Comparison of ENCODE assay signal across 10 mouse cellular contexts in genomic region chr7:28956270-28956669, GRCm38 (mm10). TPM values are rescaled to one million over a fixed set of nuclear protein-coding genes. Genes with fewer than 3 reads are reported as not detected.
A peak's percentile ranks its signal among the peaks of the same experiment; 100 is the strongest.
DNase-seq lines count a peak whose midpoint lies in the region; ATAC-seq and TF ChIP-seq lines count a peak whose summit lies in the region.
"Had no signal": no experiment of that assay in that cellular context is flagged by ENCODE, and none has a peak within 500 bp of the region (broad histone marks: within the 10 kb centered on the region; RNA-seq: fewer than 3 reads in every experiment).

No protein-coding gene starts in this region.

- H3K36me3 ChIP-seq in intestine, embryonic 14.5 days (ENCODE audit: control insufficient read depth, insufficient read depth, low read length) = 0 out of 2 replicates have a peak, but pooled peaks cover 9% of the 10 kb centered on the region
- H3K36me3 ChIP-seq in intestine, embryonic 16.5 days (ENCODE audit: control insufficient read depth, insufficient read depth, low read length) = no peaks in the 10 kb centered on the region
- H3K36me3 ChIP-seq in C2C12 (ENCODE audit: control insufficient read depth, insufficient read depth) = peaks cover 24% of the 10 kb centered on the region
- H3K36me3 ChIP-seq in liver, embryonic 13.5 days = peaks cover 23% of the 10 kb centered on the region; the same call in 1 of the 2 replicates
- H3K36me3 ChIP-seq in forebrain, embryonic 10.5 days (replicated peaks) = peaks cover 26% of the 10 kb centered on the region

- no peaks in the 10 kb centered on the region for H3K27me3 ChIP-seq in intestine, embryonic 14.5 days (replicated peaks; ENCODE audit: control insufficient read depth, insufficient read depth, low read length)
- no peaks in the 10 kb centered on the region for H3K27me3 ChIP-seq in intestine, embryonic 16.5 days (replicated peaks; ENCODE audit: control insufficient read depth, insufficient read depth, low read length)
- no peaks in the 10 kb centered on the region for H3K27me3 ChIP-seq in C2C12 (ENCODE audit: control insufficient read depth, insufficient read depth, insufficient read length)
- no peaks in the 10 kb centered on the region for H3K27me3 ChIP-seq in liver, embryonic 13.5 days
- no peaks in the 10 kb centered on the region for H3K27me3 ChIP-seq in forebrain, embryonic 10.5 days (ENCODE audit: poor library complexity, severe bottlenecking)

- no peak overlapping the region for H3K9ac ChIP-seq in intestine, embryonic 14.5 days (ENCODE audit: low read length)
- H3K9ac ChIP-seq in intestine, embryonic 16.5 days (ENCODE audit: low read depth, low read length) = no peak overlapping the region
- H3K9ac ChIP-seq in liver, embryonic 13.5 days = peak overlapping the region; percentile 10

- H3ac ChIP-seq in C2C12 (ENCODE audit: control insufficient read depth, insufficient read length, low read depth) = peak overlapping the region; percentile 40

- 0 out of 2 replicates have a peak overlapping the region, but pooled peaks have one; percentile 39 for H3K27ac ChIP-seq in intestine, embryonic 14.5 days (ENCODE audit: low read depth)
- H3K27ac ChIP-seq in intestine, embryonic 16.5 days (ENCODE audit: low read length) = no peak overlapping the region
- peak overlapping the region; percentile 92; the same call in 1 of the 2 replicates for H3K27ac ChIP-seq in liver, embryonic 13.5 days
- H3K27ac ChIP-seq in forebrain, embryonic 10.5 days = no peak overlapping the region

- H3K4me1 ChIP-seq in intestine, embryonic 14.5 days (replicated peaks; ENCODE audit: control insufficient read depth, insufficient read depth, low read length) = peaks cover 80% of the 10 kb centered on the region
- H3K4me1 ChIP-seq in intestine, embryonic 16.5 days (ENCODE audit: control insufficient read depth, insufficient read depth, low read length) = peaks cover 72% of the 10 kb centered on the region
- peaks cover 100% of the 10 kb centered on the region for H3K4me1 ChIP-seq in liver, embryonic 13.5 days (replicated peaks)
- peaks cover 93% of the 10 kb centered on the region for H3K4me1 ChIP-seq in forebrain, embryonic 10.5 days

- H3K79me3 ChIP-seq in C2C12 (ENCODE audit: low read depth) = peaks cover 87% of the 10 kb centered on the region

- TF ChIP-seq CTCF in C2C12 (IDR thresholded peaks at IDR 0.05; ENCODE audit: control insufficient read depth, insufficient read depth, insufficient read length) = no peak

- no peak for DNase-seq in intestine, embryonic 14.5 days (ENCODE audit: low spot score)
- no peak for DNase-seq in liver, embryonic 13.5 days
- DNase-seq in forebrain, embryonic 10.5 days (ENCODE audit: extremely low spot score, low spot score) = no peak
- DNase-seq in thymus, postnatal 25 days = no peak
- DNase-seq in kidney, postnatal 25 days = no peak
- DNase-seq: heart, postnatal 14 days; kidney, adult 8-10 months had no signal

- no peaks in the 10 kb centered on the region for H3K9me3 ChIP-seq in intestine, embryonic 14.5 days (ENCODE audit: control insufficient read depth, low read length)
- H3K9me3 ChIP-seq in intestine, embryonic 16.5 days (ENCODE audit: control insufficient read depth, low read length) = no peaks in the 10 kb centered on the region
- no peaks in the 10 kb centered on the region for H3K9me3 ChIP-seq in liver, embryonic 13.5 days (replicated peaks)
- H3K9me3 ChIP-seq in forebrain, embryonic 10.5 days = no peaks in the 10 kb centered on the region

- no peak overlapping the region for H3K4me2 ChIP-seq in intestine, embryonic 14.5 days (ENCODE audit: low read length)
- H3K4me2 ChIP-seq in intestine, embryonic 16.5 days (ENCODE audit: low read depth, low read length) = no peak overlapping the region
- no peak overlapping the region for H3K4me2 ChIP-seq in liver, embryonic 13.5 days

- peaks cover 97% of the 10 kb centered on the region for H3K79me2 ChIP-seq in C2C12 (ENCODE audit: control insufficient read depth, insufficient read depth)

- ATAC-seq in intestine, embryonic 14.5 days (replicated peaks; ENCODE audit: low FRiP score, low TSS enrichment, low read depth) = no peak
- ATAC-seq in intestine, embryonic 16.5 days = no peak
- peak; percentile 41 for ATAC-seq in CD4-positive, CD25-positive, alpha-beta regulatory T cell, adult 4 months
- ATAC-seq in liver, embryonic 13.5 days (ENCODE audit: low read depth) = no peak

- 91% methylated on average over 1 of the region's 1 CpGs for WGBS in intestine, embryonic 14.5 days
- WGBS in intestine, embryonic 16.5 days = 81% methylated on average over 1 of the region's 1 CpGs
- 72% methylated on average over 1 of the region's 1 CpGs for WGBS in liver, embryonic 13.5 days (ENCODE audit: insufficient replicate concordance)
- WGBS in forebrain, embryonic 10.5 days = 95% methylated on average over 1 of the region's 1 CpGs

- H3K4me3 ChIP-seq in intestine, embryonic 14.5 days (ENCODE audit: low read depth, low read length) = no peak overlapping the region
- H3K4me3 ChIP-seq in intestine, embryonic 16.5 days (ENCODE audit: low read length) = no peak overlapping the region
- no peak overlapping the region for H3K4me3 ChIP-seq in C2C12 (ENCODE audit: insufficient read depth, poor library complexity, severe bottlenecking)
- H3K4me3 ChIP-seq in liver, embryonic 13.5 days (replicated peaks) = no peak overlapping the region
- no peak overlapping the region for H3K4me3 ChIP-seq in forebrain, embryonic 10.5 days

TF ChIP-seq in C2C12, 6 proteins besides CTCF, POLR2A, EP300 and RAD21:
- TF ChIP-seq MAX (IDR thresholded peaks at IDR 0.05) = no peak
- no peak for TF ChIP-seq MYOG (IDR thresholded peaks at IDR 0.05; ENCODE audit: control insufficient read depth, extremely low read depth, insufficient read length)

RNA-seq across cellular contexts. Expression of gene Actn4, which starts 5.9 kb away (rescaled TPM):
- polyA plus RNA-seq in intestine, embryonic 14.5 days (2014; fragmentation: Nextera tagmentation; extraction: Ambion mirVana) = 298 and 300 TPM in 2 replicates
- polyA plus RNA-seq in intestine, embryonic 16.5 days (2015; fragmentation: Nextera tagmentation; extraction: Ambion mirVana) = 402 and 447 TPM in 2 replicates
- polyA plus RNA-seq in C2C12 (2012; fragmentation: generic; extraction: Trizol) = 465 TPM
- polyA plus RNA-seq in CD4-positive, CD25-positive, alpha-beta regulatory T cell, adult 4 months (2017; shearing (Covaris generic)) = 100 to 1,000 TPM in 1 of 2 experiments, 10 to 100 TPM in 1; 82.6 to 106 TPM
- 116 and 131 TPM in 2 replicates for polyA plus RNA-seq in liver, embryonic 13.5 days (2015; fragmentation: Nextera tagmentation; extraction: Ambion mirVana)
- polyA plus RNA-seq in forebrain, embryonic 10.5 days (2016; fragmentation: Nextera tagmentation; extraction: Ambion mirVana) = 235 and 255 TPM in 2 replicates

RNA-seq across cellular contexts. Expression of gene Eif3k, which starts 25.4 kb away (rescaled TPM):
- polyA plus RNA-seq in intestine, embryonic 14.5 days (2014; fragmentation: Nextera tagmentation; extraction: Ambion mirVana) = 444 and 452 TPM in 2 replicates
- 355 and 362 TPM in 2 replicates for polyA plus RNA-seq in intestine, embryonic 16.5 days (2015; fragmentation: Nextera tagmentation; extraction: Ambion mirVana)
- polyA plus RNA-seq in C2C12 (2012; fragmentation: generic; extraction: Trizol) = 429 TPM
- polyA plus RNA-seq in CD4-positive, CD25-positive, alpha-beta regulatory T cell, adult 4 months (2017; shearing (Covaris generic)) = 100 to 1,000 TPM; 656 to 763 TPM
- 294 and 308 TPM in 2 replicates for polyA plus RNA-seq in liver, embryonic 13.5 days (2015; fragmentation: Nextera tagmentation; extraction: Ambion mirVana)
- polyA plus RNA-seq in forebrain, embryonic 10.5 days (2016; fragmentation: Nextera tagmentation; extraction: Ambion mirVana) = 415 and 425 TPM in 2 replicates

RNA-seq across cellular contexts. Expression of gene Map4k1, which starts 25.6 kb away (rescaled TPM):
- 10.0 and 11.6 TPM in 2 replicates for polyA plus RNA-seq in intestine, embryonic 14.5 days (2014; fragmentation: Nextera tagmentation; extraction: Ambion mirVana)
- 6.9 and 7.3 TPM in 2 replicates for polyA plus RNA-seq in intestine, embryonic 16.5 days (2015; fragmentation: Nextera tagmentation; extraction: Ambion mirVana)
- 3.6 TPM for polyA plus RNA-seq in C2C12 (2012; fragmentation: generic; extraction: Trizol)
- polyA plus RNA-seq in CD4-positive, CD25-positive, alpha-beta regulatory T cell, adult 4 months (2017; shearing (Covaris generic)) = 100 to 1,000 TPM in 1 of 2 experiments, 10 to 100 TPM in 1; 93.7 to 171 TPM
- 27.4 and 29.1 TPM in 2 replicates for polyA plus RNA-seq in liver, embryonic 13.5 days (2015; fragmentation: Nextera tagmentation; extraction: Ambion mirVana)
- polyA plus RNA-seq in forebrain, embryonic 10.5 days (2016; fragmentation: Nextera tagmentation; extraction: Ambion mirVana) = 10.2 and 13.4 TPM in 2 replicates

Comparison
In these comparisons a context has a peak if more than half of its experiments do, and no peak if none do; other contexts are left out.
1. H3K27ac ChIP-seq: peak in intestine, embryonic 14.5 days (single experiment) and liver, embryonic 13.5 days (single experiment); none in intestine, embryonic 16.5 days (single experiment) and forebrain, embryonic 10.5 days (single experiment).